Mouse (Mus musculus): Measurements from ENCODE around the gene Gm11214. TPM values are rescaled to one million over a fixed set of nuclear protein-coding genes. Genes with fewer than 3 reads are reported as not detected.

The Gm11214 gene
- not detected in 2 replicates for polyA plus RNA-seq (2012; rRNA removed; ENCODE audit: low replicate concordance)

DNA sequence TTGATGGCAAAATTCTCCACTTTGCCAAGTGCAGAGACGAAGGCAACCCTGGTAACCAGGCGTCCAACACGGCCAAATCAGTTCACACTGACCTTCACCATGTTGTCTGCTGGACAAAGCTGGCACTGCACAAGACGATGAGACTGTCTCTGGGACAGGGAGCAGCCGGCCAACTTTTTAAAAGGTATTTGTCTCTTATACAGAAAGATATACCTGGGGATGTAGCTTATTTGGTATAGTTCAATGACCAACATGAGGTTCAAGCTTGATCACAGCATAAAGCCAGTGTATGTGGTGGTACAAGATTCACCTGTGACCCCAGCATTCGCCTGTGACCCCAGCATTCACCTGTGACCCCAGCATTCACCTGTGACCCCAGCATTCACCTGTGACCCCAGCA lies at the start of gene Gm11214:
Gene Gm11214, minus strand, starts transcription at position 101 of the 400 bp plus-strand sequence.

GRCm38 (mm10) chr4:63622378-63622835 lies 40.8 kb downstream of the Gm11214 start, which contains the start of gene Tex48:
Gene Tex48 (minus strand): TSS chr4:63622428.

Other genes starting within 250 kb of the Gm11214 start
- gene Whrn, start 167.4 kb downstream of the Gm11214 start, polyA plus RNA-seq (2012; rRNA removed; ENCODE audit: low replicate concordance): 2.8 and 18.6 TPM in 2 replicates
- gene Atp6v1g1, start 118.6 kb downstream of the Gm11214 start, polyA plus RNA-seq (2012; rRNA removed; ENCODE audit: low replicate concordance): 40.7 and 41.4 TPM in 2 replicates
- gene Tmem268, start 104.6 kb downstream of the Gm11214 start, polyA plus RNA-seq (2012; rRNA removed; ENCODE audit: low replicate concordance): 15.7 and 20.1 TPM in 2 replicates
- not detected in 2 replicates for gene Gm11213, start 58.1 kb downstream of the Gm11214 start, polyA plus RNA-seq (2012; rRNA removed; ENCODE audit: low replicate concordance)
- gene Tex48, start 41.0 kb downstream of the Gm11214 start, polyA plus RNA-seq (2012; rRNA removed; ENCODE audit: low replicate concordance): not detected in 2 replicates
- gene Tnfsf15, start 81.7 kb upstream of the Gm11214 start, polyA plus RNA-seq (2012; rRNA removed; ENCODE audit: low replicate concordance): 0.08 TPM in 1 of 2 replicates, not detected in the other
- 0.03 and 0.19 TPM in 2 replicates for gene Tnfsf8, start 198.0 kb upstream of the Gm11214 start, polyA plus RNA-seq (2012; rRNA removed; ENCODE audit: low replicate concordance)

Data from subcutaneous adipose tissue, adult 2 months (tissue).